Mouse (Mus musculus) liver, adult 2 months (tissue): ENCODE measurements around the gene Tada2b.

Source experiments
- CTCF ChIP-seq: fragments of 200-500 bp; IDR thresholded peaks from 2 replicates; pipeline ENCODE4 v1.5.1; 2011; ENCODE audit warnings: low read depth, low read length, control low read depth
- POLR2A ChIP-seq: fragments of 200-500 bp; IDR thresholded peaks from 2 replicates; pipeline ENCODE4 v1.6.1; 2011; ENCODE audit warnings: low read length, control low read depth; ENCODE audit not compliant: insufficient read depth; ENCODE audit errors: extremely low read depth

DNA sequence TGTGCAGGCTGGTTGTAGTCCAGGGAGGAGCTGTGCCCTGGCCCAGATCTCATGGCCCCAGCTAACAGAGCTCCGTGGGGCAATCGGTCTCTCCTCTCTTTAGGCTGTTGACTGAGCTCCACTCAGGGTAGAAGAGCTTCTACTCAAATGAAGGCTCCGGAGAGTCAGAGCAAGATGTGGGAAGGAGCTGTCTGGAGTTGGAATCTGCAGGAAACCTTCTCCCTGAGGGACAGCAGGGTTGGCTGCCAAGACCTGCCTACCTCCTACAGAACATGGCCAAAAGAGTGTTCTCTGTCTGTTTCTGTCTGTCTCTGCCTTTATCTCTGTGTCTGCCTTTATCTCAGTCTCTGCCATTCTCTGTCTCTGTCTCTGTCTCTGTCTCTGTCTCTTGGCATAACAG lies 54.5 kb downstream of the Tada2b start:
- TF ChIP-seq POLR2A (no peak), CTCF (no peak)
